Mouse (Mus musculus) hindbrain, embryonic 14.5 days (tissue): ENCODE results near the gene Adgrb2. TPM values are rescaled to one million over a fixed set of nuclear protein-coding genes. Genes with fewer than 3 reads are reported as not detected.

Experiments used
- ATAC-seq: fragments of 200-750 bp; cut with Nextera tagmentation; 2 replicates; pipeline ENCODE4 v1.8.0; 2017; ENCODE audit warnings: moderate number of reproducible peaks, mild to moderate bottlenecking, moderate TSS enrichment, moderate library complexity; ENCODE audit not compliant: low FRiP score
- DNase-seq: peaks from one replicate; pipeline ENCODE4 v3.0.0-alpha.2; 2015; ENCODE audit warnings: low spot score
- H3K27ac ChIP-seq: fragments of 300-500 bp; sonication (generic); 2 replicates; pipeline ENCODE4 v1.5.1; 2014; ENCODE audit warnings: mild to moderate bottlenecking, moderate library complexity
- H3K27me3 ChIP-seq: fragments of 300-500 bp; sonication (generic); 2 replicates; pipeline ENCODE4 v1.6.1; 2014; ENCODE audit warnings: mild to moderate bottlenecking, low read length, mixed read lengths; ENCODE audit not compliant: control insufficient read depth, insufficient read depth
- H3K36me3 ChIP-seq: fragments of 300-500 bp; sonication (generic); replicated peaks from 2 replicates; pipeline ENCODE4 v1.6.1; 2014; ENCODE audit not compliant: control insufficient read depth, insufficient read depth
- H3K4me1 ChIP-seq: fragments of 300-500 bp; sonication (generic); replicated peaks from 2 replicates; pipeline ENCODE4 v1.6.1; 2014; ENCODE audit warnings: antibody characterized with exemption, low read length, mixed read lengths; ENCODE audit not compliant: control insufficient read depth, insufficient read depth
- H3K4me2 ChIP-seq: fragments of 300-500 bp; sonication (generic); replicated peaks from 2 replicates; pipeline ENCODE4 v1.6.1; 2014; ENCODE audit warnings: mild to moderate bottlenecking, moderate library complexity
- H3K4me3 ChIP-seq: fragments of 300-500 bp; sonication (generic); replicated peaks from 2 replicates; pipeline ENCODE4 v1.5.1; 2014; ENCODE audit warnings: mild to moderate bottlenecking, low read length
- H3K9ac ChIP-seq: fragments of 300-500 bp; sonication (generic); 2 replicates; pipeline ENCODE4 v1.6.1; 2014
- H3K9me3 ChIP-seq: fragments of 300-500 bp; sonication (generic); 2 replicates; pipeline ENCODE4 v1.6.1; 2016; ENCODE audit warnings: low read length; ENCODE audit not compliant: control insufficient read depth
- WGBS: fragments of 180-500 bp; shearing (Covaris S2); extraction: QIAGEN DNeasy Blood & Tissue Kit; methylation state at CpG from one replicate; pipeline ENCODE4 v1.1.7; 2014; 5-methylcytosine and 5-hydroxymethylcytosine counted together
- polyA plus RNA-seq: library from polyadenylated mRNA; unstranded; fragments of >200 nt; fragmentation: Nextera tagmentation; extraction: Ambion mirVana; gene quantifications from 2 replicates; pipeline ENCODE4 v1.2.1, GENCODE M21; 2014

The Adgrb2 gene
- polyA plus RNA-seq, 1 experiment from 2014 or later = 16.9 TPM

GRCm38 (mm10) chr4:130053111-130053510, 68.4 kb downstream of the Adgrb2 start:
- no peak overlapping the region for H3K9ac ChIP-seq
- 76% methylated on average over 9 of the region's 9 CpGs for WGBS
- H3K9me3 ChIP-seq = no peaks in the 10 kb centered on the region
- H3K4me2 ChIP-seq = no peak overlapping the region
- no peaks in the 10 kb centered on the region for H3K36me3 ChIP-seq
- H3K27ac ChIP-seq = no peak overlapping the region
- H3K27me3 ChIP-seq = no peaks in the 10 kb centered on the region
- DNase-seq (no peak), ATAC-seq (no peak)
- no peak overlapping the region for H3K4me3 ChIP-seq
- H3K4me1 ChIP-seq = peaks cover 10% of the 10 kb centered on the region

- Histone ChIP-seq H3K36me3 (no peaks in the 10 kb centered on the region), H3K27me3 (no peaks in the 10 kb centered on the region), H3K9ac (no peak overlapping the region), H3K9me3 (no peaks in the 10 kb centered on the region), H3K4me2 (no peak overlapping the region), H3K4me1 (peaks cover 10% of the 10 kb centered on the region), H3K4me3 (no peak overlapping the region), H3K27ac (peak overlapping the region; percentile 45; the same call in 1 of the 2 replicates)
- peak; percentile 38; the same call in 1 of the 2 replicates for ATAC-seq
- DNase-seq = no peak
- WGBS = 21% methylated on average over 1 of the region's 1 CpGs
Measured at GRCm38 (mm10) chr4:130054727-130055126, 70.1 kb downstream of the Adgrb2 start.

- H3K27ac ChIP-seq = peak overlapping the region; percentile 45; the same call in 1 of the 2 replicates
- WGBS = 79% methylated on average over 14 of the region's 14 CpGs
- peaks cover 10% of the 10 kb centered on the region for H3K4me1 ChIP-seq
- ATAC-seq = peak; percentile 25; the same call in 1 of the 2 replicates
- H3K9ac ChIP-seq = no peak overlapping the region
- no peaks in the 10 kb centered on the region for H3K27me3 ChIP-seq
- H3K4me3 ChIP-seq = no peak overlapping the region
- no peaks in the 10 kb centered on the region for H3K36me3 ChIP-seq
- H3K9me3 ChIP-seq = no peaks in the 10 kb centered on the region
- DNase-seq = no peak
- H3K4me2 ChIP-seq = no peak overlapping the region
Measured at GRCm38 (mm10) chr4:130055160-130056010, 70.7 kb downstream of the Adgrb2 start.

- no peaks in the 10 kb centered on the region for H3K36me3 ChIP-seq
- no peaks in the 10 kb centered on the region for H3K27me3 ChIP-seq
- no peaks in the 10 kb centered on the region for H3K9me3 ChIP-seq
- H3K27ac ChIP-seq = no peak overlapping the region
- no peak overlapping the region for H3K9ac ChIP-seq
- ATAC-seq (no peak; the same call in 1 of the 2 replicates), DNase-seq (no peak)
- WGBS = 45% methylated on average over 3 of the region's 3 CpGs
- peaks cover 10% of the 10 kb centered on the region for H3K4me1 ChIP-seq
- no peak overlapping the region for H3K4me3 ChIP-seq
- no peak overlapping the region for H3K4me2 ChIP-seq
Measured at GRCm38 (mm10) chr4:130056011-130056322, 71.3 kb downstream of the Adgrb2 start.

GRCm38 (mm10) chr4:130056471-130056870, 71.8 kb downstream of the Adgrb2 start:
- H3K9me3 ChIP-seq = no peaks in the 10 kb centered on the region
- H3K27me3 ChIP-seq = no peaks in the 10 kb centered on the region
- 39% methylated on average over 3 of the region's 3 CpGs for WGBS
- DNase-seq (no peak), ATAC-seq (no peak)
- H3K9ac ChIP-seq = no peak overlapping the region
- H3K4me3 ChIP-seq = no peak overlapping the region
- no peak overlapping the region for H3K27ac ChIP-seq
- peaks cover 10% of the 10 kb centered on the region for H3K4me1 ChIP-seq
- no peaks in the 10 kb centered on the region for H3K36me3 ChIP-seq
- H3K4me2 ChIP-seq = no peak overlapping the region

GRCm38 (mm10) chr4:130060937-130061336, 76.3 kb downstream of the Adgrb2 start:
- DNase-seq (no peak), ATAC-seq (no peak)
- no peaks in the 10 kb centered on the region for H3K9me3 ChIP-seq
- H3K4me1 ChIP-seq = peaks cover 3% of the 10 kb centered on the region; the same call in 1 of the 2 replicates
- H3K36me3 ChIP-seq = no peaks in the 10 kb centered on the region
- no peak overlapping the region for H3K9ac ChIP-seq
- no peaks in the 10 kb centered on the region for H3K27me3 ChIP-seq
- H3K4me2 ChIP-seq = no peak overlapping the region
- H3K27ac ChIP-seq = no peak overlapping the region
- no peak overlapping the region for H3K4me3 ChIP-seq

GRCm38 (mm10) chr4:130063191-130063590, 78.5 kb downstream of the Adgrb2 start:
- DNase-seq (no peak), ATAC-seq (no peak)
- no peak overlapping the region for H3K9ac ChIP-seq
- no peaks in the 10 kb centered on the region for H3K9me3 ChIP-seq
- H3K36me3 ChIP-seq = no peaks in the 10 kb centered on the region
- no peak overlapping the region for H3K27ac ChIP-seq
- no peak overlapping the region for H3K4me2 ChIP-seq
- H3K4me1 ChIP-seq = no peaks in the 10 kb centered on the region
- H3K27me3 ChIP-seq = no peaks in the 10 kb centered on the region
- 70% methylated on average over 7 of the region's 7 CpGs for WGBS
- no peak overlapping the region for H3K4me3 ChIP-seq

- no peaks in the 10 kb centered on the region for H3K9me3 ChIP-seq
- 14% methylated on average over 8 of the region's 8 CpGs for WGBS
Measured at GRCm38 (mm10) chr4:130066816-130067215, 82.1 kb downstream of the Adgrb2 start.

GRCm38 (mm10) chr4:130070523-130070922, 85.9 kb downstream of the Adgrb2 start:
- H3K9me3 ChIP-seq = no peaks in the 10 kb centered on the region
- no peaks in the 10 kb centered on the region for H3K27me3 ChIP-seq
- no peaks in the 10 kb centered on the region for H3K36me3 ChIP-seq
- no peak overlapping the region for H3K9ac ChIP-seq
- H3K4me2 ChIP-seq = no peak overlapping the region
- DNase-seq (no peak), ATAC-seq (no peak)
- WGBS = 53% methylated on average over 3 of the region's 3 CpGs
- H3K4me3 ChIP-seq = no peak overlapping the region
- H3K4me1 ChIP-seq = no peaks in the 10 kb centered on the region
- no peak overlapping the region for H3K27ac ChIP-seq

More at GRCm38 (mm10) chr4:130066816-130067215, 82.1 kb downstream of the Adgrb2 start:
- no peak overlapping the region for H3K27ac ChIP-seq
- no peak overlapping the region for H3K4me2 ChIP-seq
- no peaks in the 10 kb centered on the region for H3K4me1 ChIP-seq
- no peaks in the 10 kb centered on the region for H3K36me3 ChIP-seq
- H3K27me3 ChIP-seq = no peaks in the 10 kb centered on the region
- DNase-seq (no peak), ATAC-seq (no peak)
- no peak overlapping the region for H3K9ac ChIP-seq
- no peak overlapping the region for H3K4me3 ChIP-seq
